Comparison of ENCODE assay signal across 9 mouse cellular contexts in genomic region chr13:113844717-113845116, GRCm38 (mm10).
"Had no signal": no experiment of that assay in that cellular context is flagged by ENCODE, and none has a peak within 500 bp of the region (broad histone marks: within the 10 kb centered on the region; RNA-seq: fewer than 3 reads in every experiment).

No protein-coding gene starts in this region.

- H3K9ac ChIP-seq: midbrain, embryonic 12.5 days had no signal

- H3K27me3 ChIP-seq: midbrain, embryonic 12.5 days had no signal

- DNase-seq: kidney, postnatal 10 days; lung, adult 18-20 months; right cerebral cortex, postnatal 14 days; thymus, adult 18-20 months; thymus, postnatal 14 days had no signal

- H3K9me3 ChIP-seq: limb, embryonic 10.5 days; midbrain, embryonic 12.5 days had no signal

- H3K4me3 ChIP-seq: left cerebral cortex, adult 2 months; limb, embryonic 10.5 days; midbrain, embryonic 12.5 days had no signal

- H3K27ac ChIP-seq: left cerebral cortex, adult 2 months; limb, embryonic 10.5 days; midbrain, embryonic 12.5 days had no signal

- H3K4me1 ChIP-seq: midbrain, embryonic 12.5 days had no signal

- H3K4me2 ChIP-seq: midbrain, embryonic 12.5 days had no signal

- ATAC-seq: intestine, postnatal 0 days had no signal

- H3K36me3 ChIP-seq: midbrain, embryonic 12.5 days had no signal
